Mouse (Mus musculus): Measurements from ENCODE around the gene Pik3ip1. TPM values are rescaled to one million over a fixed set of nuclear protein-coding genes. Genes with fewer than 3 reads are reported as not detected.

Pik3ip1 gene
- polyA plus RNA-seq, 1 experiment: 5.8 TPM

GRCm38 (mm10) chr11:3302385-3302784 lies 27.8 kb upstream of the Pik3ip1 start:
- Histone ChIP-seq H3K27me3 (ENCODE audit: control insufficient read depth, insufficient read depth, insufficient read length) (no peaks in the 10 kb centered on the region), H3K79me2 (ENCODE audit: control insufficient read depth, insufficient read depth) (no peaks in the 10 kb centered on the region), H3K4me3 (no peak overlapping the region), H3ac (ENCODE audit: control insufficient read depth, insufficient read length) (no peak overlapping the region), H3K36me3 (ENCODE audit: control insufficient read depth, insufficient read depth) (peaks cover 28% of the 10 kb centered on the region), H3K4me2 (ENCODE audit: low read depth) (no peak overlapping the region)
- TF ChIP-seq MYOG (IDR thresholded peaks at IDR 0.05; ENCODE audit: control insufficient read depth in 1 of 3, insufficient read depth in 1 of 3, insufficient read length in 2 of 3, low read depth in 2 of 3) (peak in 1 of 3 experiments; percentile 50), MAX (IDR thresholded peaks at IDR 0.05; ENCODE audit: low read depth) (no peak), POLR2A (IDR thresholded peaks at IDR 0.05; ENCODE audit: insufficient read length, low read depth) (no peak), MYOD1 (IDR thresholded peaks at IDR 0.05; ENCODE audit: control insufficient read depth in 1 of 3, insufficient read length in 2 of 3, low read depth in 2 of 3) (peak in 1 of 3 experiments; percentile 35), CEBPB (IDR thresholded peaks at IDR 0.05; ENCODE audit: insufficient read depth, poor library complexity, severe bottlenecking) (no peak)

DNA sequence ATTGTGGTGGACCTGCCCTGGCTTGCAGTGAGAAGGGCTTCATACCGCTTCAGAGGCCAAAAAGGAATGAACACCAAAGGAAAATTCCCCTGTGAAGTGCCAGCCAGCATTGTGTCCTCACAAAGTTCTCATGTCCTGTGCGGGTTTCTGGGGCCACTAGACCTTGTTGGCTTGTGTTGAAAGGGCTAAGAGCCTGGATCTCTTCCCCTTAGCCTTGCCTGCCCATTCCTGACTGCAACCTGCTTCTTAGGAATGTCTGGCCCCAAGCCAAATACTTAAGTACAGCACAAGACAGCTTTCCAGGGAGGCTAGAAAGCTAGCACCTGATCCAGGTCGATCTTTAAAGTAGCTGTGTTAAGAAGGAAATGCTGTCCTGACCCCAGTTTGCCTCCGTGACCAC lies 27.4 kb upstream of the Pik3ip1 start:
- Histone ChIP-seq H3ac (ENCODE audit: control insufficient read depth, insufficient read length) (no peak overlapping the region), H3K79me2 (ENCODE audit: control insufficient read depth, insufficient read depth) (no peaks in the 10 kb centered on the region), H3K27me3 (ENCODE audit: control insufficient read depth, insufficient read depth, insufficient read length) (no peaks in the 10 kb centered on the region), H3K4me2 (ENCODE audit: low read depth) (no peak overlapping the region), H3K36me3 (ENCODE audit: control insufficient read depth, insufficient read depth) (peaks cover 28% of the 10 kb centered on the region), H3K4me3 (no peak overlapping the region)
- no peak for TF ChIP-seq POLR2AphosphoS2 (IDR thresholded peaks at IDR 0.05; ENCODE audit: insufficient read length, low read depth)
- TF ChIP-seq MYOG (IDR thresholded peaks at IDR 0.05; ENCODE audit: control insufficient read depth in 1 of 3, insufficient read depth in 1 of 3, insufficient read length in 2 of 3, low read depth in 2 of 3): no peak
- TF ChIP-seq E2F4 (IDR thresholded peaks at IDR 0.05; ENCODE audit: insufficient read depth): no peak
- TF ChIP-seq USF1 (IDR thresholded peaks at IDR 0.05; ENCODE audit: low read depth): no peak
- no peak for TF ChIP-seq SRF (IDR thresholded peaks at IDR 0.05; ENCODE audit: control insufficient read depth, insufficient read length, low read depth)
- TF ChIP-seq TCF3 (IDR thresholded peaks at IDR 0.05; ENCODE audit: insufficient read length, low read depth): no peak
- TF ChIP-seq MYOD1 (IDR thresholded peaks at IDR 0.05; ENCODE audit: control insufficient read depth in 1 of 3, insufficient read length in 2 of 3, low read depth in 2 of 3): no peak
- no peak for TF ChIP-seq POLR2A (IDR thresholded peaks at IDR 0.05; ENCODE audit: insufficient read length, low read depth)

GRCm38 (mm10) chr11:3305821-3306220 lies 24.4 kb upstream of the Pik3ip1 start:
- no peak for TF ChIP-seq REST (IDR thresholded peaks at IDR 0.05; ENCODE audit: insufficient read depth, insufficient read length)
- H3K4me3 ChIP-seq: no peak overlapping the region
- peaks cover 28% of the 10 kb centered on the region for H3K36me3 ChIP-seq (ENCODE audit: control insufficient read depth, insufficient read depth)
- H3ac ChIP-seq (ENCODE audit: control insufficient read depth, insufficient read length): no peak overlapping the region
- no peaks in the 10 kb centered on the region for H3K79me2 ChIP-seq (ENCODE audit: control insufficient read depth, insufficient read depth)
- no peaks in the 10 kb centered on the region for H3K27me3 ChIP-seq (ENCODE audit: control insufficient read depth, insufficient read depth, insufficient read length)
- H3K4me2 ChIP-seq (ENCODE audit: low read depth): no peak overlapping the region

DNA sequence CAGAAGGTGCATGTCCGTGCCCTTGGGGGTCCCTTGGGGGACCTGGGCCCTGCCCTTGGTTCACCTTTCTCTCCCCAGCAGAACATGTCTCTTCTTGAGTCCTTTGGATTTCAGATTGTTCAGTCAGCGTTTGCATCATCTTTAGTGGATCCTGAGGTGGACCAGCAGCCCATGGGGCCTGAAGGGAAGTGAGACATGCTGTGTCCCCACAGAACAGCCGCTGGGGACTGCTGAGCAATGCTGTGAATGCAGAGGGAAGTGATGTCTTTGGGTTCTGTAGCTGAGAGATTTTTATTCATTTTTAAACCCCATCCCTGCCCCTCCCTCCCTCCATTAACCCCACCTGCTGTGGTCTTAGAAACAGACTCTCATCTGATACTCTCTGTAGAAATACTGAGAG lies 22.3 kb upstream of the Pik3ip1 start:
- TF ChIP-seq TCF12 (IDR thresholded peaks at IDR 0.05; ENCODE audit: insufficient read depth, poor library complexity, severe bottlenecking) (no peak), CEBPB (IDR thresholded peaks at IDR 0.05; ENCODE audit: insufficient read depth, poor library complexity, severe bottlenecking) (no peak), USF1 (IDR thresholded peaks at IDR 0.05; ENCODE audit: low read depth) (no peak), MYOG (IDR thresholded peaks at IDR 0.05; ENCODE audit: control insufficient read depth in 1 of 3, insufficient read depth in 1 of 3, insufficient read length in 2 of 3, low read depth in 2 of 3) (no peak), SRF (IDR thresholded peaks at IDR 0.05; ENCODE audit: control insufficient read depth, insufficient read length, low read depth) (no peak), MAX (IDR thresholded peaks at IDR 0.05; ENCODE audit: low read depth) (no peak), REST (IDR thresholded peaks at IDR 0.05; ENCODE audit: insufficient read depth, insufficient read length) (no peak), POLR2A (IDR thresholded peaks at IDR 0.05; ENCODE audit: insufficient read length, low read depth) (no peak), MYOD1 (IDR thresholded peaks at IDR 0.05; ENCODE audit: control insufficient read depth in 1 of 3, insufficient read length in 2 of 3, low read depth in 2 of 3) (no peak), E2F4 (IDR thresholded peaks at IDR 0.05; ENCODE audit: insufficient read depth) (no peak), POLR2AphosphoS2 (IDR thresholded peaks at IDR 0.05; ENCODE audit: insufficient read length, low read depth) (no peak), TCF3 (IDR thresholded peaks at IDR 0.05; ENCODE audit: insufficient read length, low read depth) (no peak)
- Histone ChIP-seq H3K4me3 (no peak overlapping the region), H3ac (ENCODE audit: control insufficient read depth, insufficient read length) (no peak overlapping the region), H3K27me3 (ENCODE audit: control insufficient read depth, insufficient read depth, insufficient read length) (no peaks in the 10 kb centered on the region), H3K36me3 (ENCODE audit: control insufficient read depth, insufficient read depth) (peaks cover 13% of the 10 kb centered on the region), H3K4me2 (ENCODE audit: low read depth) (no peak overlapping the region), H3K79me2 (ENCODE audit: control insufficient read depth, insufficient read depth) (no peaks in the 10 kb centered on the region)

GRCm38 (mm10) chr11:3309884-3310283 lies 20.3 kb upstream of the Pik3ip1 start:
- H3K27me3 ChIP-seq (ENCODE audit: control insufficient read depth, insufficient read depth, insufficient read length): no peaks in the 10 kb centered on the region
- TF ChIP-seq REST (IDR thresholded peaks at IDR 0.05; ENCODE audit: insufficient read depth, insufficient read length) (no peak), MYOG (IDR thresholded peaks at IDR 0.05; ENCODE audit: control insufficient read depth in 1 of 3, insufficient read depth in 1 of 3, insufficient read length in 2 of 3, low read depth in 2 of 3) (no peak), CEBPB (IDR thresholded peaks at IDR 0.05; ENCODE audit: insufficient read depth, poor library complexity, severe bottlenecking) (no peak), TCF12 (IDR thresholded peaks at IDR 0.05; ENCODE audit: insufficient read depth, poor library complexity, severe bottlenecking) (no peak), USF1 (IDR thresholded peaks at IDR 0.05; ENCODE audit: low read depth) (no peak), POLR2A (IDR thresholded peaks at IDR 0.05; ENCODE audit: insufficient read length, low read depth) (no peak), POLR2AphosphoS2 (IDR thresholded peaks at IDR 0.05; ENCODE audit: insufficient read length, low read depth) (no peak), MAX (IDR thresholded peaks at IDR 0.05; ENCODE audit: low read depth) (no peak), TCF3 (IDR thresholded peaks at IDR 0.05; ENCODE audit: insufficient read length, low read depth) (no peak), MYOD1 (IDR thresholded peaks at IDR 0.05; ENCODE audit: control insufficient read depth in 1 of 3, insufficient read length in 2 of 3, low read depth in 2 of 3) (no peak)
- H3K4me3 ChIP-seq: no peak overlapping the region
- peaks cover 13% of the 10 kb centered on the region for H3K36me3 ChIP-seq (ENCODE audit: control insufficient read depth, insufficient read depth)
- no peak overlapping the region for H3K4me2 ChIP-seq (ENCODE audit: low read depth)
- H3ac ChIP-seq (ENCODE audit: control insufficient read depth, insufficient read length): no peak overlapping the region
- no peaks in the 10 kb centered on the region for H3K79me2 ChIP-seq (ENCODE audit: control insufficient read depth, insufficient read depth)

All from myocyte (in vitro differentiated cells).